Mouse (Mus musculus): ENCODE measurements around the gene Ctnna2.

Ctnna2 gene

DNA sequence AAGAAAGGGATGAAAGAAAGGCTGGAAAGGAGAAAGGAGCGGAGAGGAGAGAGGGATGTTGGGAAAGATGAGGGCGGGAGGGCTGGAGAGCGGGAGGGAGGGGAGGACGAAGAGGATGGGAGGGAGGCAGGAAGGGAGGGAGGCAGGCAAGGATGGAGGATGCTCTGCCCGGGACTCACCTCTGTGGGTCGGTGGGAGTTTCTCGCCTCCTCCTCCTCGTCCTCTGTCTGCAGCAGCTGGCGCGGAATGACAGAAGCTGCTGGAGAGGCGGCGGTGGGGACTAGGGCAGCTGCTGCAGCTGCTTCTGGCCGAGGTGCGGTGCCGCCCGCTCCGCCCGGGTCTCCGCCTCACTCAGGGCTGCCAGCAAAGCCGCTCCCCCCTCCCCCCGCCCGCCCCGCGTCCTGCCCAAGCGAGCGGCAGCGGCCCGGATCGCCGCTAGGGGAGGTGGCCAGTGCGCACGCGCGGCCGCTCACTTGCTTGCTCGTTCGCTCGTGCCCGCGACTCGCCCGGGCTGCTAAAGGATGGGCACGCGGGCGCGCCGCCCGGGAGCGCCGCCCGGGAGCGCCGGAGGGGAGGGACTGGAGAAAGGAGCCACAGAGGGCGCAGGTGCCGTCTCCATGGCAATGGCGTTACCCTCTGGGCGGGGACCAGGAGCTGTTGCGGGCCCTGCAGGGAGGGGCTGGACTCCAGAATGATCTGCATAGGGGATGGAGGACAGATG lies at the start of gene Ctnna2:
Gene Ctnna2 (minus strand): TSS at position 459 of the 721 bp plus-strand sequence.
- peak; percentile 6 to 16 for DNase-seq

- DNase-seq = no peak
These were observed 896 bp upstream of the Ctnna2 start for GRCm38 (mm10) chr6:77980137-77981052.

DNA sequence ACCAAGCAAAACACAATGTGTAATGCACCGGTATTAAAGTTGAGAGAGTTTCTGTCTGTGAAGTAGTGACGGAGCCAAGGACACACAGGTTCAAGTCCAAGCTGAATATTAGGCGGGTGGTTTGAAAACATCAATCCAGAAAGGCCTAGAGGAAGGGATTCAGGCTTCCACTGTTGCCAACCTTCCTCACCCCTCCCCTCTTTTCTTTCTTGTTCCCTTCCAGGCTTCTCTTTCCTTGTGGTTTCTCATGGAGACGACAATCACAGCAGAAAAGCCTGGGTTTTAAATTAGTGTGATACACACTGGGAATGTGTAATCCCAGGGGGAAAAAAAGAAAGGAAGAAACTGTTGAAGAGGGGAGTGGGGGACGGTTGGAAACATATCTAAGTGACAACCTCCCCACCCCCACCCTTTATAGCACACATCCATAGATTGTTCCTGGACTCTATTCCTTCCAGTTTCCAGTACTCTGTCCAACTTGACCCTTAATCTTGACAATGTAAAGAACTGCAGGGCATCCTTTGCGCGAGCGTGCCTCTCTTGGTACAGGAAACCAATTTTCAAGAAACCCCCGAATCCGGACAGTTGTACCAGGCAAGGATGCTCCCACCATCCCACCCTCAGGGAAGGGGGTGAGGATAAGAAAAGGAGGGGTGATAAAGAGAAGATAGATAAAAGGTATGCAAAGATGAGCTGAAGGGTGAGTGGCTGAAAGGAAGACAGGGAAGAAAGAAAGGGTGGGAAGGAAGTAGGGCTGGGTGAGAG lies 841 bp downstream of the Ctnna2 start:
- DNase-seq = no peak

DNA sequence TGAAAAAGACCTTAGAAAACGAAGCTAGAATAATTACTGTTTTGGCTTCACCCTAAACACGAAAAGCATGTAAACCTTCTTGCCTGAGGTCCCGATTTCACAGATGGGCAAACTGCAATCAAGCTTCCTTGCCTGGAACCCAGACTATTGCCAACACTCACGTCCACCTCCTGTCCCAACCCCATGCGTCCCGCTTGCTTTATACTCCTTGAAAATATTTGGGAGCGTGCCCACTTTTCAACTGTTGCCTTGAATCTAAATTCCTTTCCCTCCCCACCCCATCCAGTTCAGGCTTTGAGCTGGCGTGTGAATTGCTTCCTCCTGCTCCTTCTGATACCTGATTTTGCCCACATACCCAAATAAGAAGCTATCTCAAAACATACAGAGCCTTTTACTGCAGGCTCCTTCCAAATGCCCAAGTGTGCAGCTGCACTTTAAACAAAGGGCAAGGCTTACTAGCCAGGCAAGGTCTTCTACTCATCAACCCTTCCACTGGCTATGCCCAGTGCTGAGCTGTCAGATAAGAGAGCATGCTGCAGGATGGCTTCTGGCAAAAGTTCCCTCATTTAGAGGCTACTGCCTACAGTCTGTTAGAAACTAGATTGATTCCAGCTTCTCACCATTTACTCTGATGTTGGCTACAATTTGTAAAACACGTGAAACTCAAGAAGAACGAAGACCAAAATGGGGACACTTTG lies 8.8 kb downstream of the Ctnna2 start:
- no peak for DNase-seq

- no peak for DNase-seq
These were observed 9.7 kb downstream of the Ctnna2 start for GRCm38 (mm10) chr6:77969774-77970173.

GRCm38 (mm10) chr6:77962011-77962410 lies 17.5 kb downstream of the Ctnna2 start:
- no peak for DNase-seq

DNA sequence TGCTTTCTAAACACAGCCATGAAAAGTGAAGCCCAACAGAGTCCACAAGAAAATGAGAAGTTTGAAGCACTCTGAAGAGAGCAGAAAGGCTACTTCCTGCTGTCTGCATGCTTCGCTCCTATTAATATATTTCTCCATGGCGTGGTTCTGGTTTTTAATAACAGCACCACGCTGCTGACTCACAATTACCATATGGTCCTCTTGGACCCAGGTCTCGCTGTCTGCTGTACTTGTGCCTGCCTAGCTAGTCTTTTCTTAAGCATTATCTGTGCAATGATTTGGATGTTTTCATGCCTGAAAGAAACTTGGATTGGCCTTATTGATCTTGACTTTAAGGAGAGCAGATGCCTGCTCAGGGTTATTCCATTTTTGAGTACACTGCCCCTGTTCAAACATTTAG lies 28.2 kb downstream of the Ctnna2 start:
- DNase-seq = no peak

GRCm38 (mm10) chr6:77950690-77951089 lies 28.8 kb downstream of the Ctnna2 start:
- DNase-seq = no peak

DNA sequence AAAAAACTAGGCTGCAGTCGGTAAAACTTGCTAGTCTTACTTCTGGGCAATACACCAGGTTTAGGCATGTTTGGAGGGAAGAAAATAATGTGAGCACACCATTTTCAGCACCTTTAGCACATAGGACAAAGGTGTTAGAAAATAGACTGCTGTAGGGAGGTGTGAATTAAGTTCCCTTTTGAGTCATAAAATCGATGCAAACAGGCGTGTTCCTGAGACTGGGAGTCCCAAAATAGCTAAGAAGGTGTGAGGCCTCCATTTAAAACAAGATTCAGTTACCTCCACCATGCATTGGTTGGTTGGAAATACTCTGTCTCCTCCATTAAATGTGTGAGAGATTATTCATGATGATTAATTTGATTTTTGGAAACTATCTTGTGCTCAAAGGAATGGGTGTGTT lies 50.1 kb downstream of the Ctnna2 start:
- DNase-seq = no peak

DNA sequence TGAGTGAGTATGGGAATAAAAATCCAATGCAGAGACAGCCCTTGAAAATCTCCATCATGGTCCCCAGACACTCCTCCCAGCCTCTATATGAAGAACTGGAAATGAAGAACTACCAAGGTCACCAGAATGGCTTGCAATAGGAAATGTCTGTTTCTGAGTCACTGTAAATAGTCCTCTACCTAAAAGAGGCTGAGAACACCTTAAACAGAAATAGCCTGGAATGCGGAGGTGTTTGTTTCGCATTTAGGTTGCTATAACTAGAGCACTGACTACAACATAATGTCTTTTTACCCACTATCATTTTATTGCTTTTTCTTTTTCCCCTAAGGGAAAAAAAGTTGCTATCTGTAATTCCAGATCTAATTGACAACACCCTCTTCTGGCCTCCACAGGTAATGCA lies 106.3 kb downstream of the Ctnna2 start:
- DNase-seq = no peak

GRCm38 (mm10) chr6:77869313-77869712 lies 110.2 kb downstream of the Ctnna2 start:
- DNase-seq = no peak

- no peak for DNase-seq
These were observed 111.4 kb downstream of the Ctnna2 start for GRCm38 (mm10) chr6:77868119-77868518.

- DNase-seq = no peak
These were observed 116.1 kb downstream of the Ctnna2 start for GRCm38 (mm10) chr6:77863379-77863778.

- no peak for DNase-seq
These were observed 116.7 kb downstream of the Ctnna2 start for GRCm38 (mm10) chr6:77862781-77863180.

DNA sequence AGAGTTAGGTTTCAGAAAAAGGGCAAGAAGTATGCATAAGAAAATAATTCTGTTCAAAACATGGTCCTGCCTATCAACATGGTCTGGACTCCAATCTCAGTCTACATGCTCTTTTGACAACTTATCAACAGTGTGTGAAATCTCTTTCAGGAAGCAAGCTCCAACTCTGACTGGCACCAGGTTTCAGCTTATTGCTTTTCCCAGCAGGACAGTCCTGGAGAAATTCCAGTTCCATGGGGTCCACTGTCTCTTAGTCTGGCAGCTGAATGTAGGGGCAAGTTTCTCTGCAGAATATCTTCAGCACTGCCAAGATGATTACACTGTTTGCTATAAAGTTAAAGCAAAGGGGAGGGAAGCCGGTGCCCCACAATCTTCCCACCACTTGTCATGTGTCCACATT lies 130.1 kb downstream of the Ctnna2 start:
- DNase-seq = no peak

GRCm38 (mm10) chr6:77848796-77849195 lies 130.7 kb downstream of the Ctnna2 start:
- no peak for DNase-seq

DNA sequence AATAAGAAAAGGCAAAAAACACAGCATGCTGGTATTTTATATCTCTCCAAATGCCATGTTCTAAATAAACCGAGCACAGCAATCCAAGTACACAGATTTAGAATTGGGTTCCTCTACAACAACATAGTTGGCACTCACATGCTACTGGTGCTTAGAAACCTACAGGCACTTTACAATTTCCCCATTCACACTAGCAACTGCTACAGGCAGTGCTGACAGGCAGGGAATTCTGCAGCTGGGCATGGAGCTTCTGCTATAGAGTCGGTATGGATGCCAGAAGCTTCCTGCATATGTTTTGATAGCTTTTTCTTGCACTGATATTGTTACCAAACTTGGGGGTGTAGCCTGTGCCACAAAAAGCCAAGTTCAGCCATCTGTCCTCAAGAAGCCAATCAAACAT lies 131.8 kb downstream of the Ctnna2 start:
- no peak for DNase-seq

GRCm38 (mm10) chr6:77839076-77839475 lies 140.4 kb downstream of the Ctnna2 start:
- DNase-seq = no peak

DNA sequence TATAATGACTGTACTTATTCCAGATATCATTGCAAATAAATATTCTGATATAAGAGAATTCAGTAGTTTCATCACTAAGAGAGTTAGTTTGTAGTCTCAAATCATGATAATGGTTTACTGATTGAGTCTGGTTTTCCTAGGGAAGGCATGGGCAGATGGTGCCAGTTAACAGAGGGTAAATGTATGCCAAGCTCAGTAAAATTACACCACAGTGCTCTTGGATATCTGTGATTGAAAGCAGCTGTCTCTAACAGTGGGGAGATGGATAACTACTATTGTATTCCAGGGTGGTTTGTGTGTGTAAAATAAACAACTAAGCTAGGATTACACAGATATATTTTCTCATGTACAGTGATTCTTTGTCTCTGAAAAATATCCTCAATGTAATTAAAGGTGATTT lies 140.8 kb downstream of the Ctnna2 start:
- no peak for DNase-seq

- DNase-seq = no peak
These were observed 142.0 kb downstream of the Ctnna2 start for GRCm38 (mm10) chr6:77837543-77837942.

GRCm38 (mm10) chr6:77834680-77835079 lies 144.8 kb downstream of the Ctnna2 start:
- no peak for DNase-seq

DNA sequence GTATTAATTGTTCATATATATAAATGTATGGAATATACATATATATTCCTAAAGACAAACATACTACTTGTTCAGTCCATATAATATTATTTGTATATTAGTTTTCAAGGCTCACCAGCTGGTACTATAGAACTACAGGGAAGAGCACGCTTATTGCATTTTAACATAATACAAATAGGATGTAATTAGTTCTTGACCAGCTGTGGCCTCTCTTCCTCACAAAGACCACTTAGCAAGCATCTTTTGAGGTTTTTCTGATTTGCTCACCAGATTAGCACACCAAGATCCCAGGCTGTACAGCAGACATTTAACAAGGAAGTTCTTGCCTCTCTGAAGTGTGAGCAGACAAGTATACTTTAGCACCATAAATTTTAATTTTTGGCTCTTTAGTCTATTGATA lies 152.0 kb downstream of the Ctnna2 start:
- DNase-seq = no peak

GRCm38 (mm10) chr6:77817116-77817515 lies 162.4 kb downstream of the Ctnna2 start:
- DNase-seq = no peak
